Mouse (Mus musculus) CD4-positive helper T cell, adult 2 months (primary cell): ENCODE results near the gene Sardh.

Experiments used
- DNase-seq: peaks from one replicate; pipeline ENCODE4 v3.0.0-alpha.2; 2012; ENCODE audit warnings: low read depth, missing footprints, low spot score

Gene Sardh

GRCm38 (mm10) chr2:27226572-27226971, 21.6 kb downstream of the Sardh start:
- DNase-seq = no peak

- DNase-seq = no peak
These were observed 25.1 kb downstream of the Sardh start for GRCm38 (mm10) chr2:27223012-27223421.

GRCm38 (mm10) chr2:27218569-27218968, 29.6 kb downstream of the Sardh start:
- no peak for DNase-seq

- DNase-seq = no peak
These were observed 30.0 kb downstream of the Sardh start for GRCm38 (mm10) chr2:27218121-27218544.

- no peak for DNase-seq
These were observed 32.6 kb downstream of the Sardh start for GRCm38 (mm10) chr2:27215537-27215936.

- no peak for DNase-seq
These were observed 35.9 kb downstream of the Sardh start for GRCm38 (mm10) chr2:27211966-27212893.

- DNase-seq = no peak
These were observed 37.4 kb downstream of the Sardh start for GRCm38 (mm10) chr2:27210676-27211210.

GRCm38 (mm10) chr2:27210255-27210654, 37.9 kb downstream of the Sardh start:
- DNase-seq = peak; percentile 48

GRCm38 (mm10) chr2:27209816-27210215, 38.3 kb downstream of the Sardh start:
- peak; percentile 65 for DNase-seq

- no peak for DNase-seq
These were observed 38.8 kb downstream of the Sardh start for GRCm38 (mm10) chr2:27209370-27209769.

- DNase-seq = no peak
These were observed 41.0 kb downstream of the Sardh start for GRCm38 (mm10) chr2:27207126-27207525.

GRCm38 (mm10) chr2:27206128-27206797, 41.9 kb downstream of the Sardh start:
- DNase-seq = no peak

- DNase-seq = no peak
These were observed 42.5 kb downstream of the Sardh start for GRCm38 (mm10) chr2:27205666-27206065.

- DNase-seq = no peak
These were observed 47.6 kb downstream of the Sardh start for GRCm38 (mm10) chr2:27200586-27200985.

GRCm38 (mm10) chr2:27198551-27199246, 49.4 kb downstream of the Sardh start:
- peak; percentile 44 for DNase-seq

GRCm38 (mm10) chr2:27189994-27190393, 58.1 kb downstream of the Sardh start:
- no peak for DNase-seq

- DNase-seq = peak; percentile 77
These were observed 60.6 kb downstream of the Sardh start for GRCm38 (mm10) chr2:27187531-27187930.

GRCm38 (mm10) chr2:27183734-27184133, 64.4 kb downstream of the Sardh start:
- DNase-seq = no peak

- DNase-seq = no peak
These were observed 66.2 kb downstream of the Sardh start for GRCm38 (mm10) chr2:27181907-27182306.

- no peak for DNase-seq
These were observed 69.0 kb downstream of the Sardh start for GRCm38 (mm10) chr2:27179101-27179500.

- DNase-seq = no peak
These were observed 72.4 kb downstream of the Sardh start for GRCm38 (mm10) chr2:27175696-27176267.
